Mouse (Mus musculus) C2C12 (cell line): ENCODE measurements around the gene Nrros. TPM values are rescaled to one million over a fixed set of nuclear protein-coding genes. Genes with fewer than 3 reads are reported as not detected.

Experiments
- H3K27me3 ChIP-seq: one replicate; pipeline ENCODE4 v1.6.1; 2011; ENCODE audit not compliant: control insufficient read depth, insufficient read depth, insufficient read length
- H3K36me3 ChIP-seq: one replicate; pipeline ENCODE4 v1.6.1; 2011; ENCODE audit not compliant: control insufficient read depth, insufficient read depth
- H3K4me3 ChIP-seq: one replicate; pipeline ENCODE4 v1.5.1; 2011; ENCODE audit warnings: mild to moderate bottlenecking, control low read depth; ENCODE audit not compliant: poor library complexity, insufficient read depth, severe bottlenecking
- H3K79me2 ChIP-seq: one replicate; pipeline ENCODE4 v1.6.1; 2011; ENCODE audit not compliant: control insufficient read depth, insufficient read depth
- H3K79me3 ChIP-seq: one replicate; pipeline ENCODE4 v1.6.1; 2011; ENCODE audit warnings: low read depth, control low read depth
- H3ac ChIP-seq: one replicate; pipeline ENCODE3; 2011; ENCODE audit warnings: low read depth; ENCODE audit not compliant: control insufficient read depth, insufficient read length
- CEBPB ChIP-seq: IDR thresholded peaks from one replicate; pipeline ENCODE4 v1.6.1; 2011; ENCODE audit warnings: low read depth, mild to moderate bottlenecking, control low read depth, moderate library complexity
- CTCF ChIP-seq: IDR thresholded peaks from one replicate; pipeline ENCODE4 v1.5.1; 2011; ENCODE audit not compliant: control insufficient read depth, insufficient read depth, insufficient read length
- FOSL1 ChIP-seq: IDR thresholded peaks from one replicate; pipeline ENCODE4 v1.8.0; 2011; ENCODE audit warnings: mild to moderate bottlenecking, low read length; ENCODE audit not compliant: poor library complexity, insufficient read depth, severe bottlenecking
- MAX ChIP-seq: IDR thresholded peaks from one replicate; pipeline ENCODE4 v1.6.1; 2011; ENCODE audit warnings: mild to moderate bottlenecking, control low read depth
- MYOD1 ChIP-seq: IDR thresholded peaks from one replicate; pipeline ENCODE4 v1.6.1; 2011; ENCODE audit warnings: low read depth; ENCODE audit not compliant: control insufficient read depth, insufficient read length
- MYOG ChIP-seq: IDR thresholded peaks from one replicate; pipeline ENCODE4 v1.6.1; 2011; ENCODE audit not compliant: control insufficient read depth, insufficient read length; ENCODE audit errors: extremely low read depth
- USF1 ChIP-seq: IDR thresholded peaks from one replicate; pipeline ENCODE4 v1.6.1; 2011; ENCODE audit warnings: low read depth, mild to moderate bottlenecking, control low read depth, moderate library complexity
- polyA plus RNA-seq: library from polyadenylated mRNA; unstranded; fragments of >200 nt; fragmentation: generic; extraction: Trizol; gene quantifications from one replicate; pipeline ENCODE4 v1.2.1, GENCODE M21; 2012; ENCODE audit warnings: missing spikeins

The Nrros gene
- polyA plus RNA-seq, 1 experiment, result not detected

DNA sequence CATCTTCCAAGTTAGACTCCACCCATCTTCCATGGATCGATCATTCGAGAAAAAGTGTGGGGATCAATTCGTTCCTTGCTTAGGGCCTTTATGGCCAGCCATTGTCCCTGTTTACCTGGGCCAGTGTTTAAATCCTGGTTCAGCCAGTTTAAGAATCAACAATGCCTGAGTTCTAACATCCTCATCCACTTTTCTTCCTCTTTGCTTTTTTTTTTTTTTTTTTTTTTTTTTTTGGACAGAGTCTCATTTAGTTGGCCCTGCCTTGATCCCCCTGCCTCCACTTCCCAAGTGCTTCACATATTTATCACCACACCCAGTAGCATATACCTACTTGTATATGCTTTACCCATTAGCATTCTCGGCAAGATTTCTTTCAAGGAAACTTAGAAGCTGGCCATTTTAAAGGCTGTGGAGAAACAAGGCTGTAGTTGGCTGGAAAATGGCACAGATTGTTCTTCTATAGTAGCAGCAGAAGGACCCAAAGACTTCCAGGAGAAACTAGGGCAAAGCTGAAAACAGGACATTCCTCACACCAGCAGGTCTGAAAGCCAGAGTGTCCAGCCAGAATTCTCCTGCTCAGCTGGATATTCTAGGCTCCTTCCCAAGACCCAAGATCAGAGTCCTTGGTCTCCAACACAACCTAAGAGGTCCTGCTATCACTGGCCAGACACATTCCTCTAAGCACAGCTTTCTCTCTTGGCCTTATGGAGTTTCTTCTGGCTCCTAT lies 2.6 kb upstream of the Nrros start:
- Histone ChIP-seq H3K4me3 (no peak overlapping the region), H3K79me3 (no peaks in the 10 kb centered on the region), H3K36me3 (no peaks in the 10 kb centered on the region), H3K27me3 (peaks cover 33% of the 10 kb centered on the region), H3ac (no peak overlapping the region), H3K79me2 (no peaks in the 10 kb centered on the region)
- TF ChIP-seq CEBPB, result no peak
- no peak for TF ChIP-seq MYOD1
- TF ChIP-seq CTCF, result no peak
- no peak for TF ChIP-seq FOSL1
- TF ChIP-seq MAX, result no peak
- TF ChIP-seq USF1, result no peak
- no peak for TF ChIP-seq MYOG

- no peak for TF ChIP-seq MYOD1
- TF ChIP-seq CTCF, result no peak
- TF ChIP-seq MAX, result no peak
- no peak for TF ChIP-seq FOSL1
- TF ChIP-seq CEBPB, result no peak
- TF ChIP-seq USF1, result no peak
- TF ChIP-seq MYOG, result no peak
- H3K27me3 ChIP-seq, result peaks cover 41% of the 10 kb centered on the region
- H3ac ChIP-seq, result no peak overlapping the region
- H3K79me2 ChIP-seq, result no peaks in the 10 kb centered on the region
- no peak overlapping the region for H3K4me3 ChIP-seq
- H3K36me3 ChIP-seq, result no peaks in the 10 kb centered on the region
- H3K79me3 ChIP-seq, result no peaks in the 10 kb centered on the region
Measured at GRCm38 (mm10) chr16:32164396-32165027, 882 bp downstream of the Nrros start.

DNA sequence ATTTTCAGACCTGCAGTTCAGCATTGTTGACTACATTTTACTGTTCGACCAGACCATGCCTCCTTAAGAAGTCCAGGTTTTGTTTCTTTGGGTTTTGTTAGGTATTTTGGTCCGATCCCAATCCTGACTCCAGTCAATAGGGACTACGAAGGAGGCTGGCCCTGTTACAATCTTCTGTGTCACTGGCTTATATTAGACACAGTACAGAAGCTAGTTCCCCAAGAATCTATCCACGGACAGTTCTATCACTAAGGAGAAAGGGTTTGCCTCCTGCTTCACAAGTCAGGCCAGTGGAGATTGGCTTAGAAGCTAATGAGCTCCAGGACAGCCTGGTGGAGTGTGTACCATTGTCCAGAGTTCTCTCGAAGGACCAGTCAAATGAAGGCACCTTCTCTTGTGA lies 1.5 kb downstream of the Nrros start:
- Histone ChIP-seq H3K4me3 (no peak overlapping the region), H3K79me2 (no peaks in the 10 kb centered on the region), H3K36me3 (no peaks in the 10 kb centered on the region), H3K27me3 (peaks cover 41% of the 10 kb centered on the region), H3K79me3 (no peaks in the 10 kb centered on the region), H3ac (no peak overlapping the region)
- no peak for TF ChIP-seq FOSL1
- TF ChIP-seq MAX, result no peak
- no peak for TF ChIP-seq MYOD1
- no peak for TF ChIP-seq CTCF
- no peak for TF ChIP-seq USF1
- no peak for TF ChIP-seq MYOG
- no peak for TF ChIP-seq CEBPB

- Histone ChIP-seq H3K36me3 (no peaks in the 10 kb centered on the region), H3ac (no peak overlapping the region), H3K4me3 (no peak overlapping the region), H3K27me3 (peaks cover 41% of the 10 kb centered on the region), H3K79me2 (no peaks in the 10 kb centered on the region), H3K79me3 (no peaks in the 10 kb centered on the region)
- no peak for TF ChIP-seq CTCF
- TF ChIP-seq FOSL1, result no peak
- TF ChIP-seq CEBPB, result no peak
- TF ChIP-seq MAX, result no peak
- TF ChIP-seq MYOG, result no peak
- TF ChIP-seq MYOD1, result no peak
- TF ChIP-seq USF1, result no peak
Measured at GRCm38 (mm10) chr16:32163392-32163791, 2.0 kb downstream of the Nrros start.

- Histone ChIP-seq H3ac (no peak overlapping the region), H3K79me2 (no peaks in the 10 kb centered on the region), H3K79me3 (no peaks in the 10 kb centered on the region), H3K27me3 (peaks cover 45% of the 10 kb centered on the region), H3K4me3 (no peak overlapping the region), H3K36me3 (no peaks in the 10 kb centered on the region)
- no peak for TF ChIP-seq MAX
- no peak for TF ChIP-seq CEBPB
- no peak for TF ChIP-seq CTCF
- no peak for TF ChIP-seq MYOG
- TF ChIP-seq MYOD1, result no peak
- no peak for TF ChIP-seq FOSL1
- TF ChIP-seq USF1, result no peak
Measured at GRCm38 (mm10) chr16:32160742-32161323, 4.6 kb downstream of the Nrros start.
